Mouse (Mus musculus): ENCODE measurements at regions not wholly inside any gene's neighbourhood (a gene's known extent, or its start where the extent isn't known, plus 50 kb on each side); places are given as distances from the start of the nearest gene placed in this dataset.

GRCm38 (mm10) chr8:103433532-103434105, 648.2 kb upstream of the Cdh11 start:
- 0 out of 2 replicates have a peak, but pooled peaks cover 4% of the 10 kb centered on the region for H3K4me1 ChIP-seq (ENCODE audit: control insufficient read depth, insufficient read depth, low read length)
- TF ChIP-seq POLR2A (IDR thresholded peaks at IDR 0.05; ENCODE audit: low read depth, low read length) (no peak), CTCF (IDR thresholded peaks at IDR 0.05; ENCODE audit: borderline replicate concordance, insufficient read depth, low read length) (no peak)
- no peak overlapping the region for H3K4me3 ChIP-seq (ENCODE audit: insufficient read depth, low read length)
- peak overlapping the region; percentile 93 for H3K27ac ChIP-seq (ENCODE audit: insufficient read depth, low read length)

- Histone ChIP-seq H3K4me3 (ENCODE audit: insufficient read depth, low read length) (no peak overlapping the region), H3K4me1 (ENCODE audit: control insufficient read depth, insufficient read depth, low read length) (no peaks in the 10 kb centered on the region), H3K27ac (ENCODE audit: insufficient read depth, low read length) (peak overlapping the region; percentile 47; the same call in 1 of the 2 replicates)
- TF ChIP-seq CTCF (IDR thresholded peaks at IDR 0.05; ENCODE audit: borderline replicate concordance, insufficient read depth, low read length) (no peak), POLR2A (IDR thresholded peaks at IDR 0.05; ENCODE audit: low read depth, low read length) (no peak)
These were observed 653.7 kb upstream of the Cdh11 start for GRCm38 (mm10) chr8:103438995-103439717.

- no peak overlapping the region for H3K27ac ChIP-seq (ENCODE audit: insufficient read depth, low read length)
- TF ChIP-seq CTCF (IDR thresholded peaks at IDR 0.05; ENCODE audit: borderline replicate concordance, insufficient read depth, low read length) (0 out of 2 replicates have a peak, but pooled peaks have one; percentile 0), POLR2A (IDR thresholded peaks at IDR 0.05; ENCODE audit: low read depth, low read length) (no peak)
- no peaks in the 10 kb centered on the region for H3K4me1 ChIP-seq (ENCODE audit: control insufficient read depth, insufficient read depth, low read length)
- H3K4me3 ChIP-seq (ENCODE audit: insufficient read depth, low read length), result no peak overlapping the region
These were observed 655.7 kb upstream of the Cdh11 start for GRCm38 (mm10) chr8:103441163-103441562.

- Histone ChIP-seq H3K4me1 (ENCODE audit: control insufficient read depth, insufficient read depth, low read length) (no peaks in the 10 kb centered on the region), H3K4me3 (ENCODE audit: insufficient read depth, low read length) (no peak overlapping the region), H3K27ac (ENCODE audit: insufficient read depth, low read length) (no peak overlapping the region)
- TF ChIP-seq CTCF (IDR thresholded peaks at IDR 0.05; ENCODE audit: borderline replicate concordance, insufficient read depth, low read length) (no peak), POLR2A (IDR thresholded peaks at IDR 0.05; ENCODE audit: low read depth, low read length) (no peak)
These were observed 657.1 kb upstream of the Cdh11 start for GRCm38 (mm10) chr8:103442420-103443125.

- H3K4me3 ChIP-seq (ENCODE audit: insufficient read depth, low read length), result no peak overlapping the region
- H3K27ac ChIP-seq (ENCODE audit: insufficient read depth, low read length), result no peak overlapping the region
- H3K4me1 ChIP-seq (ENCODE audit: control insufficient read depth, insufficient read depth, low read length), result no peaks in the 10 kb centered on the region
- TF ChIP-seq CTCF (IDR thresholded peaks at IDR 0.05; ENCODE audit: borderline replicate concordance, insufficient read depth, low read length) (no peak), POLR2A (IDR thresholded peaks at IDR 0.05; ENCODE audit: low read depth, low read length) (no peak)
These were observed 656.8 kb upstream of the Cdh5 start for GRCm38 (mm10) chr8:103444577-103444976.

- no peak overlapping the region for H3K4me3 ChIP-seq (ENCODE audit: insufficient read depth, low read length)
- TF ChIP-seq POLR2A (IDR thresholded peaks at IDR 0.05; ENCODE audit: low read depth, low read length), result no peak
- no peak for TF ChIP-seq CTCF (IDR thresholded peaks at IDR 0.05; ENCODE audit: borderline replicate concordance, insufficient read depth, low read length)
- no peaks in the 10 kb centered on the region; the same call in 1 of the 2 replicates for H3K4me1 ChIP-seq (ENCODE audit: control insufficient read depth, insufficient read depth, low read length)
- H3K27ac ChIP-seq (ENCODE audit: insufficient read depth, low read length), result no peak overlapping the region
These were observed 656.0 kb upstream of the Cdh5 start for GRCm38 (mm10) chr8:103445378-103445777.

GRCm38 (mm10) chr8:103447916-103448315, 653.5 kb upstream of the Cdh5 start:
- no peak for TF ChIP-seq POLR2A (IDR thresholded peaks at IDR 0.05; ENCODE audit: low read depth, low read length)
- no peak for TF ChIP-seq CTCF (IDR thresholded peaks at IDR 0.05; ENCODE audit: borderline replicate concordance, insufficient read depth, low read length)
- no peak overlapping the region for H3K27ac ChIP-seq (ENCODE audit: insufficient read depth, low read length)

GRCm38 (mm10) chr8:103451381-103452018, 649.9 kb upstream of the Cdh5 start:
- no peak overlapping the region for H3K4me3 ChIP-seq (ENCODE audit: insufficient read depth, low read length)
- no peak for TF ChIP-seq POLR2A (IDR thresholded peaks at IDR 0.05; ENCODE audit: low read depth, low read length)
- no peak for TF ChIP-seq CTCF (IDR thresholded peaks at IDR 0.05; ENCODE audit: borderline replicate concordance, insufficient read depth, low read length)
- no peaks in the 10 kb centered on the region; the same call in 1 of the 2 replicates for H3K4me1 ChIP-seq (ENCODE audit: control insufficient read depth, insufficient read depth, low read length)
- no peak overlapping the region for H3K27ac ChIP-seq (ENCODE audit: insufficient read depth, low read length)

More at GRCm38 (mm10) chr8:103447916-103448315, 653.5 kb upstream of the Cdh5 start:
- no peak overlapping the region for H3K4me3 ChIP-seq (ENCODE audit: insufficient read depth, low read length)
- no peaks in the 10 kb centered on the region; the same call in 1 of the 2 replicates for H3K4me1 ChIP-seq (ENCODE audit: control insufficient read depth, insufficient read depth, low read length)

GRCm38 (mm10) chr8:103457176-103457575, 644.2 kb upstream of the Cdh5 start:
- Histone ChIP-seq H3K27ac (ENCODE audit: insufficient read depth, low read length) (no peak overlapping the region), H3K4me3 (ENCODE audit: insufficient read depth, low read length) (no peak overlapping the region), H3K4me1 (ENCODE audit: control insufficient read depth, insufficient read depth, low read length) (no peaks in the 10 kb centered on the region)
- no peak for TF ChIP-seq POLR2A (IDR thresholded peaks at IDR 0.05; ENCODE audit: low read depth, low read length)
- TF ChIP-seq CTCF (IDR thresholded peaks at IDR 0.05; ENCODE audit: borderline replicate concordance, insufficient read depth, low read length), result no peak
